Mouse (Mus musculus): ENCODE results near the gene Ssx2ip. TPM values are rescaled to one million over a fixed set of nuclear protein-coding genes. Genes with fewer than 3 reads are reported as not detected.
"Not testable (repeated sequence)": the region's sequence is repeated elsewhere in the genome, so short reads cannot be mapped to it uniquely, and the experiment has no call there.

The Ssx2ip gene
- total RNA-seq, 4 experiments from 2014 or later = 22.3 to 43.6 (median 33.4) TPM

DNA sequence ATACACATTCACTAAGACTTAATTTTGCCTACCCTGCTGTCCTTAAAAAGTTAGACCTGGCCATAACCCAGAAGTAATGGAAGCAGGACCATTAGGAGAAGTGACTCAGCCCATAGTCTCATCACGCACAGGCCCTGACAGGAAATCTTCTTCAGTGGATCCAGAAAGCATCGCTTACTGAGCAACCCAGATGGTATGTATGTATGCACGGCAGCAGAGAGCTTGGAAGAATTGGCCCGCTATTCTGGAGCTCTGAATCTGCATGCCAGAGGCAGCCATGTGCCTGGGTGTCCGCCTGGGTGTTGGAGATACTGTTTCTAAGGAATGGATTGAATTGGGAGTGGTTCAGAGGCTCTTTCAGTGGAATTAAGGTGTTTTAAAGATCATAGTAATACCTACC lies 5.2 kb upstream of the Ssx2ip start:
- no peak for DNase-seq (ENCODE audit: low spot score in 2 of 2)

DNA sequence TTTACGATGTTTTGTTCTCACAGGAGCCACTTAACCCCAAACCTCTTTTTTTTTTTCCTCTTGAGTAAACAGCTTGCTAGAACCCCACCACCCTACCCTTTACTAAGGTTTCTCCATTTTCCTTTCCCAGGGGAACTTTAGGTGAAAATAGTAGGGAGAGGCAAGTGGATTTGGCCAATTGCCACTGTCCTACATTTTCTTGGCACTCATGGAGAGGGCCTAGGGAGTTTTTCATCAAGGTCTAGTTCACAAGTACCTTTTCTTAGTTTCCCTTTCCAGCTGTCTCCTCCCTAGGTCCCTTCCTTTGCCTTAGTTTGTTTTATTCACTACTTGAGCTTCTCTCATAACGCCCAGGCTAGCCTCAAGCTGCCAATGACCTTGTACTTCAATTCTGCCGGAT lies 672 bp upstream of the Ssx2ip start:
- no peak for DNase-seq (ENCODE audit: low spot score in 2 of 2)

DNA sequence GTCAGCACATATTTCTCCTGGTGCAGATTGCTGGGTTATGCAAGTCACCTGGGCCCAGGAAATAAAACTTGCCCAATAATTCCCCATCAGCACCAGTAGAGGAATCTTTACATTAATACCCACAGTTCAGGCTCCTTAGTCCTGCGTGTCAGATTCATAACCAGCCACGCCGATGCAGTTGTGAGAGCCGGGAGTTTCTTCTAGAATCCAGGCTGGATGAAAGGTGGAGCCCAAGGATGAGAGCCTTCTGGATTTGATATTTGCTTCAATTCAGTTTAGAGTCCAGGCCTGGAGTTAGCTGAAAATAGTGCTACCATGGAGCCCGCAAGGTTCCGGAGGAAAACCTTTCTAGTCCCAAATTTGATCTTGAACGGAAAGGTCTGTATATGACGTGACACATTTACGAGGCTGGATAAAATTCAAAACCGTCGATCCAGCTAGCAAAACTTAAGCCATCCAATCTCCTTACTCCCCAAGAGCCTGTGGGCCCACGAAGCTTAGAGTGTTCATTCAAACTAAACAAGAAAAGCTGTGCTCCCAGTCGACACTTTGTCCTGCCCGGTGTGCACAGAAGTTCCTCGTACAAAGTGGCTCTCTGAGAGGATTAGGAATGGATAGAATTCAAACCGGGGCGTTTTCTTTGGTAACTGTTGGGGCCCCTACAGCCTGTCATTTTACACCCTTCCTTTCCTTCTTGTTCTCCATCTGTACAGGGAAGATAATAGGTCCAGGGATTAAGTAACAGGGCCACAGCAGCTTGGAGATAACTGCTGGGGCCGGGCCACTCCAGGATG lies 968 bp downstream of the Ssx2ip start:
- no peak for DNase-seq (ENCODE audit: low spot score in 2 of 2)

DNA sequence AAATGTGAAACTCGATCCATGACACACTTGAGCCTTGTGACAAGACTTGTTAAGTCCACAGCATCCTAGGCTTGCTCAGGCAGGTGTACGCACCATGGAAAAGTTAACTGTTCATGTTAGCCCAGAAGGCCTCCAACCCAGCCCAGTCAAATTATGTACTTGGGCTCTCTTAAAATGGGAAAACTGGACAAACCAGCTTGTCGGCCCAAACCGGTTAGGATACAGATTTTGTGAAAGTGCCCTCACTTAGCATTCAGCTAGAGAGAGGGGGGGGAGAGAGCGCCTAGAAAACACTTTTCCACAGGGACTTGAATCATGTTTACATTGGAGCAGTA lies 1.5 kb downstream of the Ssx2ip start:
- DNase-seq (ENCODE audit: low spot score in 2 of 2) = no peak

DNA sequence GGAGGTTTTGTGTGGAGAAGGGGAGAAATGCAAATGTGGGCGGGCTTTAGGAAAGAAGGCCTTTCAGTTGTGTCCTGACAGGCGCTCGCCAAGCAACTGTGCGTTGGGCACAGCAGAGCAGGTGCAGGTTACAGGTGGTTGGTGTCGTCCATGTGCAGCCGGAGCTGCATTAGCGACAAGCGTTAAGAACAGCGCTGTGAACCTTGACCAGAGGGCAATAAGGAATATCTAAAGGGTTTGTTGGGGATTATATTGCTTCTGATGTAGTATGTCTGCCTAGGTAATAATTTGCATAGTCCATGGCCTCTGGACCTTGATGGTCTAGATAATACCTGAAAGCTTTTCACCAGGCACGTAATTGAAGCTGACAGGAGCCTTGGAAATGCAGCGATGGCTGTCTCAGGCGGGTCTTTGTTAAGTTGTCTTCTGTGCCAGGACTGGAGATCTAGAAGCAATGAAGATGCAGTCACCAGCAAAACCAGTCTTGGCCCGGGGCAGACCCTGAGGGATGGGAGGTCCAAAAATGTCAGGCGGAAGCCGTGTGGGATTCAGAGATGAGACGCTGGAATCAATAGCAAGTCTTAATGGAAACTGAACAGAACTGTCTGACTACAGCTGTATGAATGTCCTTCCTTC lies 2.8 kb downstream of the Ssx2ip start:
- no peak for DNase-seq (ENCODE audit: low spot score in 2 of 2)

DNA sequence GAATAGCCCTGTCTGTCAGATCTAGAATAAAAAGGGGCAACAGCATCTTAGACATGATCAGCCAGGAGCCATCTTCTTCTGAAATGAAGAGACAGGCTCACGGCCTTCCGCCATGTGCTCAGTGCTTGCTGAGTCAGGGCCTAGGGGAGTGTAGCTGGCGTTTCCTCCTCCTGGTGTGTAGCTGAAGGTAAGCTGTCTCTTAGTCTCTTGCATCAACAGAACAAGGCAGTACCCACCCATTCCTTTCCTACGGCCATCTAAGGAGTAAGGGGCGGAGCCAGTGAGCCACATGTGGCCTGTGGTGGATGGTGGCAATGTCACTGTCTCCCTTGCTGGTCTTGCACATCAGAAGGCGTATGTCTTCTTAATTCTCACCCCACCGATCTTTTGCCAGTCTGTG lies 5.7 kb downstream of the Ssx2ip start:
- DNase-seq (ENCODE audit: low spot score in 2 of 2) = no peak

DNA sequence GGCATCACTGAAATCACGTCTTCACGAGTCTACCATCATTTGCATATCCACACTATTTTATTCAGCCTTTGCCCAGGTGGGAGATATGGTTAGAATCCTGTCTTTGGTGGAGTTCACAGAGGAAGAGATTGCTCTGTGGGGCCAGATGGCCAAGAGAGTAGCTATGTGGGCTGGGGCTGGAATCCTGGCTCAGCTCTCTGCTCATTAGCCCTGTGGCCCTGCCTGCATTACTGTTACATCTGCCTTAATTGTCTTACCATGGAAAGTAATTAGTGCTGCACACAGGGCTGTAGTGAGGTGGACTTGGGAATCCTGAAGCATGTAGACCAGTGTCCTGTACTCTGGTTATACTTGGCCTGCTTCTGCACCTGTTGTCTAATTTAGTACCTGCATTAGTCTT lies 7.6 kb downstream of the Ssx2ip start:
- DNase-seq (ENCODE audit: low spot score in 2 of 2) = no peak

DNA sequence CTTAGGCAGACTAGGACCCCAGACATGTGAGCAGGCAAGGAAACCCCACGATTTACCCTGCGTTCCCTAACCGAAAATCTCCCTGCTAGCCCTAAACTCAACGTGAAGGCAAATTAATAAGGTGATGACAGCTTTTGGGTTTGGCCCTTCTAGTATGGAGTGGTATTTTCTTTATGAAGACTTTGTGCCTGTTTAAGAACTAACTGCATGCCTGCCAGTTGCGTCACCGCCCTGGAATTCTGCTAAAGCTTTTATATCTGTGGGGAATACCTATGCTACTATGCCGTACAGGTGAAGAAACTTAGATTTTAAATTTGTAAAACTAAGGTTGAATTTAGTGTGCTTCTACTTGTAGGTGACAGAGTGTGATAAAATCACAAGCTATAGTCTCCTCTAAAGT lies 8.0 kb downstream of the Ssx2ip start:
- DNase-seq (ENCODE audit: low spot score in 2 of 2) = no peak

DNA sequence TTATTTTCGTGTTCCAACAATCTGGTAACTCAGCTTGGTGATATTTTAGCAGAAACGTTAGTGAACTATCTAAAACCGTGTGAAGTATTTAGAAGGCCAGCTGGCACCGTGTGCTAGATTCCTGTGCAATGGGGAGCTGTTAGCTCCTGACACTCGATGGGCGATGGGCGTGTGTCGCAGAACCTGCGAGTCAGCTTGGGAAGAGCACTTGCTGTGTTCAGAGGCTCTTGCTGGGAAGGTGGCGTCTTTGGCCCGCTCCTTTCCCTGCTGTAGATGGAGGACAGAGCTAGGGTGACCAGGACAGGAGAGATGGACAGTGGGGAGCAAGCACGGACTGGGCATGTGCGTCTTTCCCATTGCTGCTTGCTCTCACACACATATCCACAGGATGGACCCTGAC lies 8.6 kb downstream of the Ssx2ip start:
- DNase-seq (ENCODE audit: low spot score in 2 of 2) = no peak

DNA sequence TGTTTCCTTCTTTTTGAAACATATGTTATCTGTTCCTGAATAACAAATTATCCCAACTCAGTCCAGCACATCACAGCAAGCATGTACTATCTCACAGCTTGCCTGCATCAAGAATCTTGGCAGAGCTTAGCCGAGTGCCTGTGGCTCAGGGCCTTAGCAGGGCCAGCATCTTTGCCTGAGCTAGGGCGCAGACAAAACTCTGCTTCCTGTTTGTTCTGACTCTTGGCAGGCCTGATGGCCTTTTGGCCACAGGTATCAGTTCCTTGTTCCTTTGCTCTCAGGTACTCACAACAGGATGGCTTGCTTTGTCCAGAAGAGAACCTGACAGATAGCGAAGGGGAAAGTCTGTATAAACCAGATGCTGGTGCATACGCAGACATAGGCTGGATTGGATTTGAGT lies 9.6 kb downstream of the Ssx2ip start:
- DNase-seq (ENCODE audit: low spot score in 2 of 2) = no peak

DNA sequence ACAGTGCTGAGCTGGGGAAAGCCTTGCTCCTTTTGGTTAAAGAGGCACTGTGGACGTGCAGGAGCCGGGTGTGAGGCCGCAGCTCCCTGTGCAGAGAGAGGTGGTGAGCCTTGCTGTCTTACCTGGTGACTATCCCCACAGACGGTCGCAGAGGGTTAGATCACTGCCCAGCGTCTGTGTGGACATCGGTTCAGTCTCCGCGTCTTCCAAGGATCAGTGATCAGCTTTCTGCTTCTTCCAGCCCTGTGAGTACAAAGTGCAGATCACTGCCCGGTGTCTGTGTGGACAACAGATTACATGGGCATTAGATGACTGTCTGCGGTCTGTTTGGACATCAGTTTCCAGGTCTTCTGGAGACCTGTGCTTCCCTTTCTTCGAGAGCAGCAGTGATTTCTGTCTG lies 10.1 kb downstream of the Ssx2ip start:
- DNase-seq (ENCODE audit: low spot score in 2 of 2) = no peak

DNA sequence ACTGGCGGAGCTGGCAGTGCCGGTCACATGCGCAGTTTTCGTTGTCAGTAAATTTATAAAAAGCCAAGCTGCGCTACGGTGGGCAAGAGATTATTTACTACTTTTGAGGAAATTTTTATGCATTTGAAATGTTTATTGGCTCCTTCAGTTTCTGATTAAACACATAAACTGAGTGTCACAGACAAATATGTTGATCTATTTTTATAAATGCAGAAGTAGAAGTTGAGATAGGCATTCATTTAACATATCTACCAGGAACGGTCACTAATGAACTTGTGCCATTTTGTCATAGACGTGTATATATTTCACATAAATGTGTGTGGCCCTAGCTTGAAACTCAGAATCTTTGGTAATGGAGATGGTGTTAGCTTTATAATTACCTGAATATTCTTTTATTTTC lies 13.4 kb downstream of the Ssx2ip start:
- no peak for DNase-seq (ENCODE audit: low spot score in 2 of 2)

DNA sequence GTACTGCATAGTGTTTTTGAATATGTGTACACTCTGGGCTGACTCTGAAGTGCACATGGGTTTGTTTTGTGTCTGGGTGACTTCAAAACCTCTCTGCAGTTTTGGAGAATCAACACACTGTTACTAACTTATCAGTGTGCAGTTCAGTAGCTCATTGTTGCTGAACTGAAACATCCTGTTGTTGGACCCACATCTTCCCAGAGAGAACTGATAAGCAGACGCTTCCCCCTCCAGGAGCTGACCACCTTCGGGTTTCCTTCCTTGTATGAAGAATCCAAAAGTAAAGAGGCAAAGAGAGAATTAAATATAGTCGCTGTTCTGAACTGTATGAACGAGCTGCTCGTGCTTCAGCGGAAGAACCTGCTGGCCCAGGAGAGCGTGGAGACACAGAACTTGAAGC lies 14.5 kb downstream of the Ssx2ip start:
- no peak for DNase-seq (ENCODE audit: low spot score in 2 of 2)

DNA sequence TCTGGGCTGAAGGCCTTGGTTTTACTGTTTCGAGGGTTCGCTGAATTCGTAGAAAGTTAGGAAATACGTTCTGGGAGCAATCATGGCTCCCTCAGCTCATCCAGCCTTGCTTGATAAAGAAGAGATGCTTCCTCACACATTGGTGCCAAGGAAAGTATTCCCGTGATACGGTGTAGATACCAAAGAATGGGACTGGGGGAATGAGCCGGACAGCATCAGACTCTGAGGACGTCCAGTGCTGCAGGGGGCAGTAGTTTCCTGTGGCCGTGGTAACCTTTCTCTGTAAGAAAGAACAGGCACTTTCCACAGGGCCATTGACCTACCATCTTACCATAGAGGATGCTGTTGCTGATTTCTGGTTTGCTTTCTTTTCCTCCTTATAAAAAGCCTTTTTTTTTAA lies 15.1 kb downstream of the Ssx2ip start:
- DNase-seq (ENCODE audit: low spot score in 2 of 2) = no peak

DNA sequence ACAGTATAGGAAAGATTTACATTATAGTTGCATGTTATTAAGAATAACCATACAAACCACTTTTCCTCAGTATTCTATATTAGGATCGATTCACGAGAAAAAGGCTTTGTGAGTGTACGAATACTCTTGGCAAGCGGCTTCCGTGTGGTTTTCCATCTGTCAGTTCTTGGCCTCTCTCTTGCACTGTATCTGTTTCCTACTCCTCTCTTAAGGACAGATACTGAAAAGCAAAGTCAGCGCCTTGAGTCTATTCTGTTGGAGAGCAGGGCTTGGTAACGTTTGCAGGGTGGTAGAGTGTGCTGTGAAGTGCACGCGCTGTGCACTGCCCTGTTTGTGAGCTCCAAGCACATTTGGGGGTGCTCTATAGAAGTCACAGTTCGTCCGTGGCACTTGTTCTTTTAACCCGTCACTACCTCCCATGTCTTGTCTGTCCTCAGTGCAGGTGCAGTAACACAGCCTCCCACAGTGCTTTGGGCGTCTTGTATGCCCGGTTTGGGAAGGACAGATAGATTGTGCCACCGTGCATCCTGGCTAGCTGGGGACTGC lies 15.6 kb downstream of the Ssx2ip start:
- no peak for DNase-seq (ENCODE audit: low spot score in 2 of 2)

DNA sequence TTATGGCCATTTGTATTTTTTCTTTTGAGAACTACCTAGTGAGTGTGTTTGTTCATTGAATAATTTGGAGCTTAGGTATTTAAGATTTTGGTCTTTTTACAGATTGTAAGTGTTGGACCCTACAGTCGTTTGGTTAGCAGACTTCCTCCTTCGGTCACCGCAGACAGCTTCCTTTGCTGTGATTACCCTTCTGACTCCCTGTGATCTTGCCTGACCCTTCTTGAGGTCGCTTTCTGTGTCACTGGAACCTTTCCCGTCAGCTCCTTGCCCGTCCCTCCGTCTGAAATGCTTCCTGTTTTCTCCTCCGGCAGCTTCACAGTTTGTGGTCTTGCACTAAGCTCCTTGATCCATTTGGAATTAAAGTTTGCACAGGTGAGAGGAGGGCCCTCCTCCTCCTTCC lies 17.3 kb downstream of the Ssx2ip start:
- no peak for DNase-seq (ENCODE audit: low spot score in 2 of 2)

DNA sequence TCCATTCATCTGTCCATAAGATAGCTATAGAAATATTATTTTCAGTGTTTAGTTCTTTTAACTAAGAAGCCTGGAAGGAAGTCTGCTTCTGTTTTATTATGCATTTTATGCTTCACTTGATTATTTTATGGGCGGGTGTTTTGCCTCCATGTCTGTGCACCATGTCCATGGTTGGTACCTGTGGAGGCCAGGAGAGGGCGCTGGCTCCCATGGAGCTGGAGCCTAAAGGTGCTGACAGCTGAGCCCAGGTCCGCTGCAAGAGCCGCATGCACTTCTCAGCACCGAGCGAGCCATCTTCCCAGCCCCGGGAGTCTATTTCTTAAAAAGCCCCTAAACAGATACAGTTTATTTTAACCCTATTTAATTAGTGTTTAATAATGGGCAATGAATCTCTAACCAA lies 19.3 kb downstream of the Ssx2ip start:
- no peak for DNase-seq (ENCODE audit: low spot score in 2 of 2)

DNA sequence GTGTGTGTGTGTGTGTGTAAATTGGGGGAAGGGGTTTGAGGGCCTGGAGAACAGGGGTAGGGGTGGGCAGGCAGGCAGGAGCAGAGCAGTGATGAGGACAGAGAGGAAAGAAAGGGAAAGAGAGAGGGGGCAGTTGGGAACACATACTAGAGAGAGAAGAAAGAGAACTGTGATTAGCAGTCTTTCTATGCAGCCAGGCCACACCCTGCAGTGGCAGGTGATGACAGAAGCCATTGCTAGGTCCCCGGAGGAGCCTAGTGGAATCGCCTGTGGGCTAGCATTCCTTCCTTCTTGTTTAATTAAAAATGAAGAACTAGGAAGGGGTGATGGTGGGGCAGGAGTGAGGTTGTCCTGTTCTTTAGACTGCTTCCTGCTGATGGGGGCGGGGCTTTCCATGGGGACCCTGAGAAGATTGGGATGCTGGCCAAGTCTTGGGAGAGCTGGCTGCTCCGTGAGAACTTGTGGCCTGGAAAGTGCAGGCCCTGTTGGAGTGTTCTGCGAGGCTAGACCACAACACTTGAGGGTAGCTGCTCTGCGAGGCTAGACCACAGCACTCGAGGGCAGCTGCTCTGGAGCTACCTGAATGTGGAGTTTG lies 20.0 kb downstream of the Ssx2ip start:
- no peak for DNase-seq (ENCODE audit: low spot score in 2 of 2)

DNA sequence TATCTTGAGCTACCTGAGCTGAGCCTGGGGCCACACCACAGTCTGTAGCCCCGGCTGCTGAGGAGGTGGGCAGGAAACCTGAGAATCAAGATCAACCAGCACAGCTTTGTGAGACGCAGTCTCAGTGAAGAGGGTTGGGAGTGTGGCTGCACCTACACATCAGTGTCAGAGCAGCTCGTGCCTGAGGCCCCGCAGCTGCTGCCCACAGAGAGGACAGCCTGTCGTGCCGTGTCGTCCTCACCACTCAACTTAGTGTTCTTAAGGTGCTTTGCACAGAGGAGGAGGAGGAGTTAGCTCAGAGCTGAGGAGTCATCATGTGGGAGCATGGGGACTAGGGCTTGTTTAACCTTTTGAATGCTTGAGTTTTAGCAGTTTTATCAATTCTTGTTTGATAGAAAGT lies 21.5 kb downstream of the Ssx2ip start:
- DNase-seq (ENCODE audit: low spot score in 2 of 2) = no peak

DNA sequence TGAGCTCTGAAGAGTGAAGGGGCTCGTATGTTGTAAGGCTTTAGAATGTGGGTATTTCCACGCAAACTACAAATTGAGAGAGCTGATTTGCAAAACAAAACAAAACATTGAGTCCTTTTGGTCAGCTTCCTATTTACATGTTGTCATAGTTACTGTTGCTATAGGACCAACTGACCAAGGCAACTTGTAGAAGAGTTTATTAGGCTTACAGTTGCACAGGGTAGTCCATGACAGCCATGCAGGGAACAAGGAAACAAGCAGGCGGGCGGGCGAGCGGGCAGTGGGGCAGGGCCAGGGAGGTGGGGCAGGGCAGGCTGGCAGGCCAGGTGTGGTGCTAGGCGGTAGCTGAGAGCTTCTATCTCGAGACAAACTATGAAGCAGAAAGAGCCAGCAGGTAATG lies 22.0 kb downstream of the Ssx2ip start:
- no peak for DNase-seq (ENCODE audit: low spot score in 2 of 2)

DNA sequence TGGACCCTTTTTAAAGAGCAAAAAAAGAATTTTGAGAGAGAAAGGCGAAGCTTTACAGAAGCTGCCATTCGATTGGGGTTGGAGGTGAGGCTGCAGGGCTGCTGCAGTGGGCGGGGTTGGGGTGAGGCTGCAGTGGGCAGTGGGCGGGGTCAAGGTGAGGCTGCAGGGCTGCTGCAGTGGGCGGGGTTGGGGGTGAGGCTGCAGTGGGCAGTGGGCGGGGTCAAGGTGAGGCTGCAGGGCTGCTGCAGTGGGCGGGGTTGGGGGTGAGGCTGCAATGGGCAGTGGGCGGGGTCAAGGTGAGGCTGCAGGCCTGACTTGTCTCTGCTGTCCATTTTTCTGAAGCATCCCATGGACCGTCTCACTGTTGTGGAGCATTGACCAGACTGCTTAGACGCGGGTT lies 28.6 kb downstream of the Ssx2ip start:
- DNase-seq (ENCODE audit: low spot score in 2 of 2) = not testable (repeated sequence)

DNA sequence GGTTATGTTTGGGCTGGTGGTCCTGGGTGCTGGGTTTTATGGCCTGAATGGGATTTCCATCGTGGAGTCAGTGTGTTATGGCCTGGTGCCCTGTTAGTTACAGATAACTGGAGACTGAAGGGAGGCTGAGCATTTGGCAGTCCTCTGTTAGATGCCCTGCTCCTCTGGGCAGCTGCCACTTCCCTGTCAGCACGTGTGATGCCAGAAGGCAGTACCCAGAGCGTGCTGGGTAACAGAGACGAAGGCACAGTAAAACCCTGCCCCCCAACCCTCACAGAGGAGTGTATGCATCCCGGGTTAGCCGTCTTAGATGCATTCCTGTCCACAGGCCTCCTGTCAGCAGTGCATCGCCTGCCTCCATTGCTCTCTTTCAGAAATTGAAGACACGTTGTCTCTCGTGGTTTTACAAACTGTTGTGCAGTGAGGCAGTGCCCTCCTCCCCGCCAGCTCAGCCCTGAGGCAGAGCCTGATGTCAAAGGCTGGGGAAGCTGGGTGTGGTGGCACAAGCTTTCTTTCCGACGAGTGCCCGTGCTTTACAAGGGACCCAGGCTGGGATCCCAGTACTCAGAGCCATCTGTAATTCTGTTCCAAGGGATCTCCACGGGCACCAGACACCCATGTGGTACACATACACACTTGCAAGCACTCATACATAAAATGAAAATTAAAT lies 29.4 kb downstream of the Ssx2ip start:
- DNase-seq (ENCODE audit: low spot score in 2 of 2) = no peak
